Mouse (Mus musculus) megakaryocyte, embryonic 14.5 days (primary cell): ENCODE results near the gene Mrpl10. TPM values are rescaled to one million over a fixed set of nuclear protein-coding genes. Genes with fewer than 3 reads are reported as not detected.

Source experiments
- H3K27me3 ChIP-seq: replicated peaks from 2 replicates; pipeline ENCODE3; 2012; ENCODE audit warnings: inconsistent platforms
- H3K36me3 ChIP-seq: replicated peaks from 2 replicates; pipeline ENCODE3; 2012; ENCODE audit warnings: low read length, inconsistent platforms, mixed read lengths
- H3K4me1 ChIP-seq: 2 replicates; pipeline ENCODE4 v1.6.1; 2012; ENCODE audit warnings: inconsistent platforms
- H3K4me3 ChIP-seq: replicated peaks from 2 replicates; pipeline ENCODE3; 2012; ENCODE audit warnings: moderate library complexity, mild to moderate bottlenecking, inconsistent platforms
- H3K9me3 ChIP-seq: 2 replicates; pipeline ENCODE4 v1.6.1; 2012; ENCODE audit warnings: inconsistent platforms
- FLI1 ChIP-seq: IDR thresholded peaks from 2 replicates; pipeline ENCODE4 v1.6.1; 2012; ENCODE audit warnings: low read length, inconsistent platforms, mixed read lengths
- GATA1 ChIP-seq: IDR thresholded peaks from 3 replicates; pipeline ENCODE4 v1.6.1; 2012; ENCODE audit warnings: mixed read lengths, low read length, inconsistent platforms, borderline replicate concordance
- polyA plus RNA-seq: library from polyadenylated mRNA; stranded (reverse); fragments of >175 nt; gene quantifications from 2 replicates; pipeline ENCODE4 v1.2.3, GENCODE M21; 2012; ENCODE audit warnings: low replicate concordance; ENCODE audit not compliant: insufficient read depth

Mrpl10 gene
- polyA plus RNA-seq, 1 experiment = 22.7 TPM

- Histone ChIP-seq H3K36me3 (no peaks in the 10 kb centered on the region), H3K9me3 (peaks cover 48% of the 10 kb centered on the region), H3K4me3 (no peak overlapping the region), H3K4me1 (peaks cover 12% of the 10 kb centered on the region), H3K27me3 (peaks cover 61% of the 10 kb centered on the region)
- no peak for TF ChIP-seq GATA1
- no peak for TF ChIP-seq FLI1
Measured at GRCm38 (mm10) chr11:97084821-97085505, 43.6 kb downstream of the Mrpl10 start.

- Histone ChIP-seq H3K4me3 (no peak overlapping the region), H3K4me1 (peaks cover 16% of the 10 kb centered on the region), H3K27me3 (peaks cover 62% of the 10 kb centered on the region), H3K9me3 (peaks cover 42% of the 10 kb centered on the region), H3K36me3 (no peaks in the 10 kb centered on the region)
- TF ChIP-seq FLI1 (no peak), GATA1 (no peak)
Measured at GRCm38 (mm10) chr11:97086365-97086764, 45.0 kb downstream of the Mrpl10 start.

GRCm38 (mm10) chr11:97094600-97094999 lies 53.2 kb downstream of the Mrpl10 start:
- no peak overlapping the region for H3K4me3 ChIP-seq
- no peaks in the 10 kb centered on the region for H3K9me3 ChIP-seq
- H3K36me3 ChIP-seq = no peaks in the 10 kb centered on the region
- TF ChIP-seq GATA1 (no peak), FLI1 (no peak)
- peaks cover 14% of the 10 kb centered on the region for H3K4me1 ChIP-seq
- peaks cover 78% of the 10 kb centered on the region for H3K27me3 ChIP-seq

GRCm38 (mm10) chr11:97098791-97099190 lies 57.4 kb downstream of the Mrpl10 start:
- Histone ChIP-seq H3K4me3 (peak overlapping the region; percentile 74), H3K4me1 (peaks cover 27% of the 10 kb centered on the region), H3K36me3 (no peaks in the 10 kb centered on the region), H3K9me3 (no peaks in the 10 kb centered on the region), H3K27me3 (peaks cover 80% of the 10 kb centered on the region)
- TF ChIP-seq GATA1 (no peak), FLI1 (no peak)

Other genes starting within 250 kb of the Mrpl10 start
- gene Nfe2l1, start 211.6 kb upstream of the Mrpl10 start, polyA plus RNA-seq = 28.9 and 34.9 TPM in 2 replicates
- gene Copz2, start 191.7 kb upstream of the Mrpl10 start, polyA plus RNA-seq = 3.4 TPM in 1 of 2 replicates, not detected in the other
- 15.3 and 41.6 TPM in 2 replicates for gene Cdk5rap3, start 125.1 kb upstream of the Mrpl10 start, polyA plus RNA-seq
- gene Prr15l, start 113.5 kb upstream of the Mrpl10 start, polyA plus RNA-seq = not detected in 2 replicates
- 2.0 and 16.6 TPM in 2 replicates for gene Pnpo, start 97.6 kb upstream of the Mrpl10 start, polyA plus RNA-seq
- gene Sp2, start 58.6 kb upstream of the Mrpl10 start, polyA plus RNA-seq = 34.2 and 36.6 TPM in 2 replicates
- 0.77 and 1.4 TPM in 2 replicates for gene Sp6, start 28.2 kb upstream of the Mrpl10 start, polyA plus RNA-seq
- 4.5 and 11.2 TPM in 2 replicates for gene Scrn2, start 11.6 kb upstream of the Mrpl10 start, polyA plus RNA-seq
- not detected in 2 replicates for gene Lrrc46, start 153 bp upstream of the Mrpl10 start, polyA plus RNA-seq
- 9.7 and 13.2 TPM in 2 replicates for gene Osbpl7, start 9.1 kb downstream of the Mrpl10 start, polyA plus RNA-seq
- gene Tbx21, start 73.8 kb downstream of the Mrpl10 start, polyA plus RNA-seq = 0.09 and 1.6 TPM in 2 replicates
- 99.9 and 349 TPM in 2 replicates for gene Tbkbp1, start 109.9 kb downstream of the Mrpl10 start, polyA plus RNA-seq
- 10.2 TPM in 2 replicates for gene Kpnb1, start 146.3 kb downstream of the Mrpl10 start, polyA plus RNA-seq
- gene Npepps, start 239.1 kb downstream of the Mrpl10 start, polyA plus RNA-seq = 28.5 and 50.1 TPM in 2 replicates